Mouse (Mus musculus) gastrocnemius, postnatal 10 days (tissue): Measurements from ENCODE around the gene Exoc3l2. TPM values are rescaled to one million over a fixed set of nuclear protein-coding genes. Genes with fewer than 3 reads are reported as not detected.
A peak's percentile ranks its signal among the peaks of the same experiment; 100 is the strongest.

Experiments
- DNase-seq: peaks from one replicate; pipeline ENCODE4 v3.0.0; 2021; ENCODE audit warnings: mixed read lengths
- long read RNA-seq, 2 experiments: library from polyadenylated mRNA; stranded (forward); transcript quantifications; one replicate each; pipeline ENCODE4 v2.0.0; 2021
- total RNA-seq, 2 experiments: library from RNA; stranded (reverse); gene quantifications; 2 replicates each; pipeline ENCODE4 v1.2.3; 2021

Gene Exoc3l2
- total RNA-seq, result under 1 TPM; 0.59 to 0.86 TPM
- long read RNA-seq, experiment 1, partial matches to known transcripts, result 0 of 2 reads
- long read RNA-seq, experiment 1, other reads (novel, unspliced or antisense), result 2 of 2 reads
- long read RNA-seq, experiment 2, partial matches to known transcripts, result 2 of 2 reads
- long read RNA-seq, experiment 2, other reads (novel, unspliced or antisense), result 0 of 2 reads

DNA sequence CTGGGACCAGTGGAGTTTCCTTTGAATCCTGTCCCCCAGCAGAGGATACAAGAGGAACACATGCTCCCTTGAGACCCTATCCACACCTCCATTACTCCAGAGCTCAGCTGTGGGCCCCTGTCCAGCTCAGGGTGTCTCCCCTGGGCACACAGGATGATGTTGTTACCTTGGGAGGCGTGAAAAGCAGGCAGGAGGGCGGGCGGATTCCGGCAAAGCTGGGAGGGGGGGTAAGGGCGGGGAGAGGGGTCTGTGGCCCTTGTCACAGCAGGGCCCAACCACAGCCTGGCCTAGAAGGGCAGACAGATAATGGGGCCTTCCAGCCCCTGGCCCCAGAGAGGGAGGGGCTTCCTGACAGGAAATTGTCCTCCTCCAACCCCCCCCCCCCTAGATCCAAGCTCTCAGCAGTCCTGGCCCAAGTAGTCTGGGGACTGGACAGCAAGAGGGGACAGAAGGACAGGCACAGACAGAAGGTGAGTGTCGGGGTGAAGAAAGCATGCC is at the start of gene Exoc3l2:
Gene Exoc3l2, plus strand, starts transcription at position 448 of the 498 bp plus-strand sequence.
- no peak for DNase-seq

DNA sequence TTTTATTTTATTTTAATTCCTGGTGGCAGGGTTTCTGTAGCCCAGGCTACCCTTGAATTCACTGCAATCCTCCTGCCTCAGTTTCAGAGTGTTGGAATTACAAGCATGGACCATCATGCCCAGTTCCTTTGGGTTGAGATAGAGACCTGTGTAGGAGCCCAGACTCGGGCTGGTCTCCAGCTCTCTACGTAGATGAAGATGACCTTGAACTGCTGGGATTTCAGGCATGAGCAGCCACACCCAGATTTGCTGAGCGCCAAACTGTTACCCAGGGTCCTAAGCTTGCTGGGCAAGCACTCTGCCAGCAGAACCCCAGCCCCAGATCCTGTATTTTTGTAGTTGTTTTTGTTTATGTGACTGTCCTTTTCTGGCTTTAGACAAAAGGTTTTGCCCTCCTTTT is 49.6 kb upstream of the Exoc3l2 start:
- no peak for DNase-seq

DNA sequence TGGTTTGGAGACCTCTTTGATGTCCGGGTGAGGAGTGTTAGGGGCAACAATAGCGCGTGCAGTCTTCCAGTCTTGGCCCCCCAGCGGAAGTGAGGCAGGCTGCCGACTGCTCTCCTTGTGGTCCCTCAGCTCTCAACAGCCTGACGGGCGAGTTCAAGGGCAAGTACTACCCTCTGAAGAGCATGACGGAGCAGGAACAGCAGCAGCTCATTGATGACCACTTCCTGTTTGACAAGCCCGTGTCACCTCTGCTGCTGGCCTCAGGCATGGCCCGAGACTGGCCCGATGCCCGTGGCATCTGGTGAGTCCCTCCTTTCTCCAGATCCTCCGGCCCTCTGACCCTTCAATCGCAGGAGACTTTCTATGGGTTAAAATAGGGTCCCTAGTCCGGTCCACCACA is 46.5 kb upstream of the Exoc3l2 start:
- no peak for DNase-seq

DNA sequence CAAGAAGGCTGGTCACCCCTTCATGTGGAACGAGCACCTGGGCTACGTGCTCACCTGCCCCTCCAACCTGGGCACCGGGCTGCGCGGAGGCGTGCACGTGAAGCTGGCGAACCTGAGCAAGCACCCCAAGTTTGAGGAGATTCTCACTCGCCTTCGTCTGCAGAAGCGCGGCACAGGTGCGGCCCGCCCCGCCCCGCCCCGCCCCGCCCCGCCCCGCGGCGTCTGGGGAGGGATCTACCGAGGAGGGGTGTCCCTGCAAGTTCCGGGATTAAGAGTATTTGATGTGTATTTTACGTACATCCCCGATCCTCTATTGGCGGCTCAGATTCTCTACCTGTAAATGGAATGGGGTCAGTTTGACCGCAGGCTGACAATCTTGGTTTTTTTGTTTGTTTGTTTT is 43.0 kb upstream of the Exoc3l2 start:
- no peak for DNase-seq

DNA sequence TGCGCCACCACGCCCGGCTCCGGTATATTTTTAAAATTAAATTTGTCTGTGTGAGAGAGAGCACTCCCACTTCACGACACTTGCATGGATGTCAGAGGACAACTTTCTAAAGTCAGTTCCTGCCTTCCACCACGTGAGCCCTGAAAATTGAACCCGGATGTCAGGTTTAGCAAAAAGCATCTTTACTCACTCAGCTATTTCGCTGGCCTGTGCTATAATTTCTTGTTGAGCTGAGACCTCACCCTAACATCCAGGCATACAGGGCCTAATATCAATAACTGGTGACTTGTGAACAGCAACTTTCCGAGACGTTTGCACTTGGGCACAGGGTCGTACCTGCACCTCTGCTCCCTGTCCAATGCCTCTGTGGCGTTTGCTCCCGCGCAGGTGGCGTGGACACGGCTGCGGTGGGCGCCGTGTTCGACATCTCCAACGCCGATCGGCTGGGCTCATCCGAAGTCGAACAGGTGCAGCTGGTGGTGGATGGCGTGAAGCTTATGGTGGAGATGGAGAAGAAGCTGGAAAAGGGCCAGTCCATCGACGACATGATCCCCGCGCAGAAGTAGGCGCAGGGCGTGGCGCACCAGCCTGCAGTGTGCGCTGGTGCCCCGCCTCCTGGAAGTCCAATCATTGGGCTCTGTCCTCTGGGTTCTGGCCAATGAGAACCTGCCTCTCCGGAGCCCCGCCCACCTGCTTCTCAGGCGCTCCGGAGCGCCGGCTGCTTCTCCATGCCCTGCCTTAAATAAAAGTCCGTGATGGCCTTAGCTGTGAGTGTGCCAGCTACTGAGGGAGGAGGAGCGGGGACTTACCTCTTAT is 42.1 kb upstream of the Exoc3l2 start:
- DNase-seq, result peak; percentile 80

DNA sequence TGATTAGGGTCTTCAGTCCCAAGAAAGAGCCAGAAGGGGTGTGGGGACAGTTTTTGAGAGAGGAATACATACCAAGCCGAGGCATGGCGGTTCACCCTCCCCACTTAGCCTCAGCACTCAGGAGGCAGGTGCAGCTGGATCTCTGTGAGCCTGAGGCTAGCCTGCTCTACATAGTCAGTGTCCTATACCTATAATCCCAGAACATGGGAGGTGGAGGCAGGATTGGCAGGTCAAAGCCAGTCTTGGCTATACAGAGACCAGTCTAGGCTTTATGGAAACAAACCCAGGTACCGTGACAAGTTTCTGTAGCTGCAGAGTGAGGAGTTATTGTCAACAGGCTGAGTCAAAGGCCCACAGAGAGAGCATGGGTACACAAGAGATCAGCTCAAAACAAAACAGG is 40.0 kb upstream of the Exoc3l2 start:
- DNase-seq, result no peak

DNA sequence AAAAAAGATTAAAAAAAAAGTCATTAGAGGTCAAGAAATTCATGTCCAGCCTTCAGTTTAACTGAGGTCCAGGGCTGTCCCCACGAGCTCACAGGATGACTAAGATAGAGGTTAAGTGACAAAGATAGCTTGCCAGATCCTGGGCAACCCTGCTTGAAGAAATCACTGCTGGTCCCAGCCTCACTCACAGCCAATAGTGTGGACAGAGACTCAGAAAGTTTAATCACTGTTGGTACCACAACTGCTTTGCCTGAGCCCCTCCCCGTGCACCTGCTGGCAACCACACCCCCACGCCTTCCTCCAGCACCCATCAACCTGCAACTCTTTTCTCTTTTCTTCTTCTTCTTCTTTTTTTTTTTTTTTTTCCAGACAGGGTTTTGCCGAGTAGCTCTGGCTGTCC is 39.1 kb upstream of the Exoc3l2 start:
- DNase-seq, result peak; percentile 24

DNA sequence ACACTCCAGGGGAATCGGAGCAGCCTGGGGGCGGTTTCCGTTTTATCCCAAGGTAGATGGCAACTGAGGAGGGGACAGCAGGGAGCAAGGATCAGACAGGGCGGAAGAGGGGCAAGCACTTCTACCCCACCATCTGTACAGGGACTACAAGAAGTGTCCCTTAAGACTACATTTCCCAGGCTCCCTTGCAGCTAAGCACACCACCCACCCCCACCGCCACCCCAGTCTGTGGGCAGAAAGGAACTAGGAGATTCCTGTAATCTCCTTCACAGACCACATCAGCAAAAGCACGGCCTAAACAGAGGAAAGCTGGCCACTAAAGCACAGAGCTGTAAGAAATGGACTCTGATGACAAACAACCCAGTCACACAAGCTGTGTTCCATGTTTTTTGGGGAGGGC is 36.8 kb upstream of the Exoc3l2 start:
- no peak for DNase-seq

DNA sequence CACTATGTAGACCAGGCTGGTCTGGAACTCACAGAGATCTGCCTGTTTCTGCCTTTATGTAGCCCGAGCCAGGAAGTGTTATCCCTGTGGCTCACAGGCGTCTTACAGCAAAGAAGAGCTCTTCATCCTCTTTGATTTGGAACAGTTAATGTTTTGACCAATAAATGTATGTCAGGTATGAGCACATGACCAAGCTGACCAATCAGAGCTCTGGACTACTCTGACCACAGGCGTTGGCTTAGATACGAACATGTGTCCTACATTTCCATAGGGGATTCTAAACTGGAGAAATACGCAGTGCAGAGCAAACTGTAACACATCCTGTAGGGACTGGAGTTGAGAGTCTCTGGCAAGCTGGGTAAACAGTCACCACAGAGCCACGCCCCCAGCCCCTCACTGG is 36.2 kb upstream of the Exoc3l2 start:
- no peak for DNase-seq

DNA sequence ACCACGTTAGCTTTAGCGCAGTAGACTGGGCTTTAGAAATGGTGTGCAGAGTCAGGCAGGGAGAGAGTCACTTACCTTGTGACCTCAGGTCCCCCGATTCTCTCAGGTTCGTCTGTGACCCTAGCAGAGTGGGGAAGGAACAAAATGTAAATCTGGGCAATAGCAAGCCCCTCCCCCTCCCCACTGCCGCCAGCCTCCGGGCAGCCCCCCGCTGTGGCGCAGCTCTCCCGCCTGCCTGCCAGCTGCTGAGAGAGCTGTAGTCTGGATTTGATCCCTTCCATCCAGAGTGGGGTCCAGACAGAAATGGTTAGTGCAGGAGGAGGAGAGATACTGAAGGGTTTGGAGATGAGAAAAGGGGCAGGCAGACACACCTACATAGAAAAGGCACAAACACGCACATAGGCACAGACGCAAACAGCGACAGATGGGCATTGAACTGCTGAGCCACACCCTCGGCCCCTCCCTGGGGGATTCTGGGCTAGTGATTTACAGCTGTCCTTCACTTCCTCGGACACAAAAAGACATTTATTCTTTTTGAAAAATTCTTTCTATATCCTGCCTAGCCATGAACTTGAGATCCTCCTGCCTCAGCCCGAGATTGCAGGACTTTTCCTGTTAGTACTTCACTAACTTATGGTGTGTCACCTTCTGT is 35.0 kb upstream of the Exoc3l2 start:
- DNase-seq, result no peak

DNA sequence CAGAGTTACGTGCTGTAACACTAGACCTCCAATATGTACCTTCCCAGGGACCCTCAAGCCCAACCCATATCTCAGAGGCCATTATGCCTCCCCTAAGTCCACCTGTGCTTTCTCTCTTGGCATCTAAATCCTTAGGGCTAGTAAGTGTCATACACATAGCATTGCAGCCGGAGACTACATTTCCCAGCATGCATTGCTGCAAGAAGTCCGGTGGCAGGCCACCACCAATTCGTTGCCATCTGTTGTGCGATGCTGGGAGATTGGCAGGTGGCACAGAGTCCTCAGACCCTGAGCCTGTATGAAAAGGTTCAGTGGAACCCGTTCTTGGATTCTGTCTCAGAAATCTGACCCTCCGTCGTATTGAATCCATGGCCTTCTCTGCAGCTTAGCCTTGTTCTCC is 33.4 kb upstream of the Exoc3l2 start:
- no peak for DNase-seq

DNA sequence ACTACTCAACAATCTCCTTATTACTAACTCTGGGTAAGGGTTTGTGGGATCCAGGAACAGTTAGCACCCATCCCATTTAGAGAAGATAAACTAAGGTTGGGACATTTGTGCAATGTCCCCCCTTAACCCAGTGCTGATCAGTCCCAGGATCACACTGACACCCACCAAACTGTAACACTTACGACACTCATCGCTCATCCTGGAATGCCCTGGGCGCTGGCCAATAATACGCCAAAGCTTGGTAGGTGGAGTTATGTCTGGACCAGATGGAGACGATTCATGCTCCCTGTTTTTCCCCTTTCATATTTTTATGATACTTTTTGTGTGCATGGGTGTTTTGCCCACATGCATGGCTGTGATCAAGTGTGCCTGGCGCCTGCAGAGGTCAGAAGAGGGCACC is 32.7 kb upstream of the Exoc3l2 start:
- no peak for DNase-seq

DNA sequence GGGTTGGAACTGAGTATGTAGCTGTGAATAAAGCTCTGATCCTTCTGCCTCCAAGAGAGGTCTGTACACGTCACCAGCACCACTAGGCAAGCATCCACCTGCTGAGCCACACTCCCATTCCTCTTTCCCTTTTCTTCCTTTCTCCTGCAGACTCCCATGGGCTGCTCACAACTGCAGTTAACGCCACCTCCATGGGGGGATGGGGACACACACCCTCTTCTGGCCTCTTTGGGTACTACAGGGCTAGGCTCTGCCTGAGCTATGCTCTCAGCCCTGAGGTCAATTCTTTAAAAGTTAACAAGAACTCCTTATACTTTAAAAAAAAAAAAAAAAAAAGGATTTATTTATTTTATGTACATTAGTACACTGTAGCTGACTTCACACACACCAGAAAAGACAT is 30.7 kb upstream of the Exoc3l2 start:
- DNase-seq, result no peak

DNA sequence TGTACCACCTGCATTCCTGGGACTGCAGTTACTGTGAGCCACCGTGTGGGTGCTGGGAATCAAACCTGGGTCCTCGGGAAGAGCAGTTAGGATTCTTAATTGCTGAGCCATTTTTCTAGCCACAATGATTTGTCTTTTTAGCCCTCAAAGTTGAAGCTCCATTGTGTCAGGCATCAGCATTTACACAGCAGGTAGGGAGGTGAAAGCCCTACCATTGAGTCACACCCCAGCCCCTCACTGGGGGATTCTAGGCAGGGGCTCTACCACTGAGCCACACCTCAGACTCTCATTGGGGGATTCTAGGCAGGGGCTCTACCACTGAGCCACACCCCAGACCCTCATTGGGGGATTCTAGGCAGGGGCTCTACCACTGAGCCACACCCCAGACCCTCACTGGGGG is 26.9 kb upstream of the Exoc3l2 start:
- DNase-seq, result no peak

DNA sequence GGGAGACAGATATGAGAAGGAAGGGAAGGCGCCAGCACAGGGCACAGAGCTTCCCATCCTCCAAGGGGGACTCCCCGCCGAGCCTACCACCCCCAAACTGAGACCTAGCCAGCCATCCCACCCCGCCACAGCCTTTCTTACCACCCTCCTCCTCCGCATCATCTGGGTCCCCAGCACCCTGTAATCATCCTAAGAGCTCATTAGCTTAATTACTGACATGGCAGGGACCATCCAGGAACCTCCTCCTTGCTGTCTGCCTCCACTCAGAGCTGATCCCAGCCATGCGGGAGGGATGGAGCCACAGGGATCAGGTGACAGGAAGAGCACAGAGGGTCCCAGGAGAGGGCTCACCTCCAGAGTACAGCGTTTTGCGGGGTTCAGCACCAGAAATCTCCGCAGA is 26.1 kb upstream of the Exoc3l2 start:
- no peak for DNase-seq

DNA sequence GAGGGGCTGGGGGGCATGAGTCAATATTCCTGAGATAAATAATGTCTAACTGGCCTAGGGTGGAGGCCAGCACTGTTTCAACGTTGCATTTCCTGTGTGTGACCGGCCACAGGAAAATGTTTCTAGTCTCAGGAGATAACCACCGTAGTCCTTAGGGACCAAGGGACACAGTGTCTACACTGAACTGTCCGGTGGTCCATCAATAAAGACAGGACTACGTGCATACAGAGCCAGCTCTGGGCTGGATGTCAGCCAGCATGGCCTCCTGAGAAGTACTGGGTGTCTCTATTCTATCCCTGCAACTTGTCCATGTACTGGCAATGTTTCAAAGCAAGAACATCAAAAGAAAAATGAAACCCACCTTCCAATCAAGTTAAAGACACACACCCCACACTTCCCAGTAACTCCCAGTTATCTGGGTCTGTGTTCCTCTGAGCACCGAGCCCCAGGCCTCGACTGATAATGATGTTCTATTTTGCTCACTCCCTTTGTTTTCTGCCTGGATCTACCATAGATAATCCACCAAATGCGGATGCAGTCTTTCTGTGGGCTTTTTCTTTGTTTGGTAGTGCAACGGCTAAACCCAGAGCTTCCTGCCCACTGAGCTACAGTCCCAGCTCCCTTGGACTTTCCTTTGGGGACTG is 21.6 kb upstream of the Exoc3l2 start:
- DNase-seq, result no peak

DNA sequence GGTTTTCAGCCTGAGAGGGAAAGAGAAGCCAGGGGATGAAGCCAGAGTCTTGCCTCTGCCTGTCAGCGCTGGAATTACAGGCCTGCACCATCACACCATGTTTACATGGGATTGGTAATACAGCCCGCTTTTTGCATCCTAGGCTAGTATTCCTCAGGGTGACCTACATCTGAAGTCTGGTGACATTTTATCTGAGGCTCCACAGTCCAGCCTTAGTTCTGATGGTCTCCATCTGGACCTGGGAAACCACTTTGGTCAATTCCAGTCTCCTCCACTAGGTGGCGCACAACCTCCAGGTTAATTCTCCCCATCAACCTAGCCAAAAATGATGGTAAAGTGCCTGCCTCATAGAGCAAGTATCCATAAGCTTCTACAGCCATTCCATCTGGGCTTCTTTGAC is 19.8 kb upstream of the Exoc3l2 start:
- peak; percentile 89 for DNase-seq

DNA sequence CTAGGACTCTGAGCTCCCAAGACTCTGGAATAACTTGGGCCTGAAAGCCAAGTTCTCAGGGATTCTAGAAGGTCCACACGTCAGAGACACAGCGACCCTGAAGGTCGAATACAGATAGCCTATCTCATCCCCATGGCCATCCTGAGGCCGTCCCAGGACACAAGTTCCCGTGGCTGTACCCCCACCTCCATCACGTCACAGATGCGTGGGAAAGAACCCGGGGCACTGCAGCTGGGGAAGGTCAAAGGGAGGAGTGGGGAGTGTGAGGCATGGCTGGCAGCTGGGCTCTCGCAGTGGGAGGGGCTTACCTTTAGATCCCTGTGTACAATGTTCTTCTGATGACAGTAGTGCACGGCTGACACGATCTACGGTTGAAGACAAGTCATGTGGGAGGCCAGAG is 18.3 kb upstream of the Exoc3l2 start:
- DNase-seq, result no peak

DNA sequence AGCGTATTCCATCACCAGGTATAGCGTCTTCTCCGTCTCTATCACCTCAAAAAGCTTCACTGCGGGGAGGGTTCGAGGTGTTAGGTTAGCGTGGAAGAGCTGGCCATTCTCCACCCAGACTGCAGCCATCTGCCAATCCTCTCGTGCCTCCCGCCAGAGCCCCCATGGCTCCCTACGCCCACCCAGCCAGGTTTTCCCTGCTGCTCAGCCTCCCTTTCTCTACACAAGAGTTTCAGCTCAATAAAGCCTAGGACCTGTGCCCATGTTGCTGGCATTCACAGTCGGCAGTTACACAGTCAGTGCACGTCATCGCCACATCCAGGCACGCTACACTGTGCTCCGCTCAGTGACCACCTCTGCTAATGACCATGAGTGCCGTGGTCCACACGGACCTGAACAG is 15.4 kb upstream of the Exoc3l2 start:
- DNase-seq, result no peak

DNA sequence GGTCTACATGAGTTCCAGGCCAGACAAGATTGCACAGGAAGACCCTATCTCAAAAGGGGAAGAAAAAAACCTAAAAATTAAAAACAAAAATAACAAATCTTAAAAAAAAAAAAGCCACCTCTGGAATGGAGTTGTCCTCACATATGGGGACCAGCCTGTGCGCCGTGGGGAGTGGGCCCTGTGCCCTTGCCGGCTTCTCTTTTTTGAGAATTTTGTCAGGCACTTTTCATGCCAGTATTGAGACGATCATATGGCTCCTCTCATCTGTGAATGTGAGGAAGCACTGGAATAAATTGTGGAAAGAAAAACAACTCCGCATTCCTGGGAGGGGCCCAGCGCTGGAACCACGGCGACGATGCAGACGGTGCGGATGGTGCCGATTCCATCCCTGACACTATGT is 14.0 kb upstream of the Exoc3l2 start:
- no peak for DNase-seq

DNA sequence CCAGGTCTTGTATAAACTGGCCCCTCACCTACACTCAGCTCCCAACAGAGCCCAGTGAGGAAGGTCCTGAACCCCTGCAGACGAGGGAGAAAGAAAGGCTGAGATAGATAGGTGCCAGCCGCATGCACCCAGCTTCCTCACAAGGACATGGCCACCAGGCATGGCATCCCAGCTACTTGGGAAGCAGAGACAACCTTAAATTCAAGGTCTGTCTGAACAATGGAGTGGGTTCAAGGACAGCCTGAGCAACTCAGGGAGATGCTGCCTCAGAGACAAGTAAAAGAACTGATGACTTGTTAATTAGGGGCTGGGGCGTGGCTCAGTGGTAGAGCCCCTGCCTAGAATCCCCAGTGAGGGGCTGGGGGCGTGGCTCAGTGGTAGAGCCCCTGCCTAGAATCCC is 7.9 kb upstream of the Exoc3l2 start:
- DNase-seq, result no peak

DNA sequence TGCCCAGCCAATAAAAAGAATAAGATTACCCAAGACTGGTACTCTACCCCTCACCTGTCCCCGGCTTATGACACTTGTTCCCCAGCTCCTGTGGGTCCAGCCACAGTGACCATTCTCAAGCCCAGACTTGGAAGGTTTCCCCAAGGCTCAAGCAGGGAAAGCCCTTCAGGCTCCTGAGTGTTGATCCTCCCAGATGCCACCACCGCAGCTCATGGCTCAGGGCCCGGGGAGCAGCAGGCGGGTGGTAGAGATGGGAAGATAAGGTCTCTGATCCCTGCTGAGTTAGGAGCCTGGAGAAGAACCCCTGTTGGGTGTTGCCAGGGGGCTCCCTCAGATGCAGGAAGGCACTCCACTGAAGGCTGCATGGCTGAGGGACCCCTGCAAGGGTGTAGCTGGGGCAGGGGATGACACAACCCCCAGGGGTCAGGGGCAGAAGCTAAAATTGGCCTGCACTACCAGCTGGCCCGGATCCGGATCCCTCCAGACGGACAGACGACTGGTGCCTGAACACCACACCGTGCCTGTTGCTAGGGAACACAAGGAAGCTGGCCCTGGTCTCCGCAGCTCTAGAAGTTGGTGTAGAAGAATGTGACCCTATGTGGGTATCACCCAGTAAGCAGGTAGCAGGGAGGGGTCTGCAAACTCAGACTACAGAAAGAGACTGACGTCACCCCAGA is 7.2 kb upstream of the Exoc3l2 start:
- DNase-seq, result no peak
